Mouse (Mus musculus) heart, postnatal 0 days (tissue): ENCODE results near the gene Tram2.

Experiments
- CTCF ChIP-seq: IDR thresholded peaks from 2 replicates; pipeline ENCODE4 v1.5.1; 2016; ENCODE audit warnings: antibody characterized with exemption, control low read depth, low read depth
- EP300 ChIP-seq: IDR thresholded peaks from 2 replicates; pipeline ENCODE4 v1.6.1; 2016; ENCODE audit warnings: antibody characterized with exemption, low read depth

DNA sequence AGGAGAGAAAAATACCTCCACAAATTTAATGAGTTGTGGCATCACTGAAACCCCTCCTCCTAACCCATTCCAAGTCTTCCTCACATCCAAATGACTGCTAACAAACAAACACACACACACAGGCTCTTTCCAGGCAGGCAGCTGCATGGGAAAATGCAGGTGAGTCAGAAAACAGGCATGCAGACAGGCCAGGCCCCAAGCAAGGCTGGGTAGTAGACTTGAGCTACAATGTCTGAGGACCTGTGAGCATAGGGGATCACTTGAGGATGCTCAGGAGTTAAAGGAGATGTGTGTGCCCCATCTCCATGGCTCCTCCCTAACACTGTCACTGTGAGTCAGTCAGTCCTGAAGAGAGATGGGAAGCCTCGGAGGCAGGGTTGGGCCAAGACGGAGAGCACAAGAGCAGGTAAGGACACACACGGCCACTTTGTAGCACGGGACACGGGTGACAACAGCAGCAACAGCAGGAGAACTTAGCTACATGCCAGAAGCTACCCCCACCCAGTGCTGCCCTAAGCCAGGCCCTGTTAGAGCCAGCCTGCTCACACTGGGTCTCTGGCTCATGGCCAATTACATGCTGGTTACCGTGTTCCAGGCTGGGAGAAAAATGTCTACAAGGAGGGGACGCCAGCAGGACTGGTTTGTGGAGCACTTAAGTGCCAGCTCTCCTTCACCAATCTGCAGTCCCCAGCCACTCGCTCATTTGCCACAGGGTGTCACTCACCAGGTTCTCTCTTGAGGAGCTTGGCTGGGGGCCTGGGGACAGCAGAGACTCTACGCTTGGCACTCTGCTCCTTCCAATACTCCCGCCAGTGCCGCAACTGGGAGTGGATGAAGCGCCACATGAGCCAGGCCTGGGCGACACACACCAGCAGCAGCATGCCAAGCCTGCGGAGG lies 76.5 kb downstream of the Tram2 start:
- TF ChIP-seq EP300 (no peak), CTCF (peak; percentile 25; the same call in 1 of the 2 replicates)
